Mouse (Mus musculus) ES-Bruce4 (cell line): ENCODE measurements around the gene Gm13698.
"Not testable (repeated sequence)": the region's sequence is repeated elsewhere in the genome, so short reads cannot be mapped to it uniquely, and the experiment has no call there.

Experiments
- EP300 ChIP-seq: IDR thresholded peaks from 2 replicates; pipeline ENCODE4 v1.6.1; 2011; ENCODE audit warnings: low read depth, low read length; ENCODE audit not compliant: insufficient read depth
- POLR2A ChIP-seq: IDR thresholded peaks from one replicate; pipeline ENCODE4 v1.8.1; 2011; ENCODE audit warnings: low read length; ENCODE audit not compliant: insufficient read depth

GRCm38 (mm10) chr2:83978633-83979032 is 23.1 kb downstream of the Gm13698 start, which contains the start of gene Gm13694:
- TF ChIP-seq POLR2A, EP300: not testable (repeated sequence)
